Mouse (Mus musculus) MEL (cell line): Measurements from ENCODE around the gene Sorbs1. TPM values are rescaled to one million over a fixed set of nuclear protein-coding genes. Genes with fewer than 3 reads are reported as not detected.

Source experiments
- DNase-seq: peaks from one replicate; pipeline ENCODE4 v3.0.0; 2011; ENCODE audit warnings: low read depth, low spot score
- H3K27ac ChIP-seq: 2 replicates; pipeline ENCODE4 v1.5.1; 2012; ENCODE audit warnings: low read depth, mild to moderate bottlenecking, control low read depth, low read length, moderate library complexity; ENCODE audit not compliant: control insufficient read depth
- H3K27me3 ChIP-seq, 2 experiments: fragments of 150-350 bp in 1 of 2; sonication (generic) in 1 of 2; 2 replicates each; pipeline ENCODE4 v1.6.1; 2012; ENCODE audit warnings: low read length in 2 of 2, mild to moderate bottlenecking in 2 of 2, improper control_type of control experiment in 1 of 2, moderate library complexity in 1 of 2; ENCODE audit not compliant: insufficient read depth in 2 of 2, control insufficient read depth in 1 of 2
- H3K36me3 ChIP-seq, 2 experiments: 2 replicates each; pipeline ENCODE4 v1.6.1; 2012 to 2014; ENCODE audit warnings: low read length in 2 of 2, improper control_type of control experiment in 1 of 2, inconsistent platforms in 1 of 2, mild to moderate bottlenecking in 1 of 2; ENCODE audit not compliant: insufficient read depth in 2 of 2, control insufficient read depth in 1 of 2
- H3K4me1 ChIP-seq, 2 experiments: fragments of 150-350 bp in 1 of 2; sonication (generic) in 1 of 2; 2 replicates each; pipeline ENCODE4 v1.6.1; 2012; ENCODE audit warnings: low read length in 2 of 2, improper control_type of control experiment in 1 of 2, mild to moderate bottlenecking in 1 of 2; ENCODE audit not compliant: insufficient read depth in 2 of 2, control insufficient read depth in 1 of 2
- H3K4me3 ChIP-seq, 2 experiments: fragments of 150-350 bp in 1 of 2; sonication (generic) in 1 of 2; 2 replicates each; pipeline ENCODE4 v1.5.1; 2012; ENCODE audit warnings: low read depth in 2 of 2, low read length in 2 of 2, mild to moderate bottlenecking in 2 of 2, moderate library complexity in 2 of 2, control low read depth in 1 of 2, improper control_type of control experiment in 1 of 2; ENCODE audit not compliant: control insufficient read depth in 1 of 2, insufficient read depth in 1 of 2
- H3K79me2 ChIP-seq: 2 replicates; pipeline ENCODE4 v1.6.1; 2012; ENCODE audit warnings: mild to moderate bottlenecking, low read length, moderate library complexity; ENCODE audit not compliant: control insufficient read depth, poor library complexity, insufficient read depth
- H3K9ac ChIP-seq: 2 replicates; pipeline ENCODE4 v1.6.1; 2012; ENCODE audit warnings: low read depth, mild to moderate bottlenecking, control low read depth, low read length, moderate library complexity; ENCODE audit not compliant: control insufficient read depth, poor library complexity, severe bottlenecking
- H3K9me3 ChIP-seq: fragments of 150-350 bp; sonication (generic); replicated peaks from 2 replicates; pipeline ENCODE4 v1.6.1; 2012; ENCODE audit warnings: mild to moderate bottlenecking, low read length, improper control_type of control experiment, moderate library complexity; ENCODE audit not compliant: insufficient read depth
- BHLHE40 ChIP-seq: IDR thresholded peaks from 2 replicates; pipeline ENCODE4 v1.6.1; 2012; ENCODE audit warnings: low read depth, mild to moderate bottlenecking, inconsistent platforms, low read length, improper control_type of control experiment, borderline replicate concordance
- E2F4 ChIP-seq: IDR thresholded peaks from 2 replicates; pipeline ENCODE4 v1.6.1; 2011; ENCODE audit warnings: low read depth, low read length, improper control_type of control experiment, borderline replicate concordance
- EP300 ChIP-seq, 2 experiments: IDR thresholded peaks; 2 replicates each; pipeline ENCODE4 v1.6.1; 2011; ENCODE audit warnings: improper control_type of control experiment in 2 of 2, low read length in 2 of 2, low read depth in 1 of 2, mild to moderate bottlenecking in 1 of 2
- JUND ChIP-seq: IDR thresholded peaks from 2 replicates; pipeline ENCODE4 v1.6.1; 2011; ENCODE audit warnings: low read depth, mild to moderate bottlenecking, improper control_type of control experiment, low read length
- MYC ChIP-seq: IDR thresholded peaks from 2 replicates; pipeline ENCODE4 v1.6.1; 2011; ENCODE audit warnings: low read depth, mild to moderate bottlenecking, low read length, improper control_type of control experiment, moderate library complexity
- POLR2AphosphoS5 ChIP-seq: IDR thresholded peaks from 2 replicates; pipeline ENCODE4 v1.6.1; 2012; ENCODE audit warnings: low read depth, borderline replicate concordance, mild to moderate bottlenecking, inconsistent platforms, low read length, moderate library complexity, mixed read lengths
- TAL1 ChIP-seq: IDR thresholded peaks from 2 replicates; pipeline ENCODE4 v1.6.1; 2012; ENCODE audit warnings: mild to moderate bottlenecking, inconsistent platforms, low read length, moderate library complexity, mixed read lengths
- TBP ChIP-seq: IDR thresholded peaks from 2 replicates; pipeline ENCODE4 v1.8.0; 2011; ENCODE audit warnings: low read depth, low read length, improper control_type of control experiment
- UBTF ChIP-seq: IDR thresholded peaks from 2 replicates; pipeline ENCODE4 v1.6.1; 2012; ENCODE audit warnings: low read depth, mild to moderate bottlenecking, inconsistent platforms, low read length, improper control_type of control experiment, moderate library complexity, borderline replicate concordance; ENCODE audit not compliant: insufficient read depth
- polyA plus RNA-seq, 2 experiments: library from polyadenylated mRNA; stranded (reverse) in 1 of 2; unstranded in 1 of 2; fragments of >175 nt in 1 of 2; fragments of >200 nt in 1 of 2; gene quantifications; 2 replicates each; pipeline versions ENCODE4 v1.2.1 to v1.2.4; 2012; ENCODE audit warnings: low replicate concordance in 2 of 2, low read depth in 1 of 2; ENCODE audit not compliant: insufficient read length in 2 of 2, insufficient read depth in 1 of 2, missing spikeins in 1 of 2
- total RNA-seq: library from RNA; depleted of rRNA; stranded (reverse); fragments of 300-350 nt; gene quantifications from 2 replicates; pipeline ENCODE4 v1.2.3, GENCODE M21; 2012

Sorbs1 gene
- total and polyA plus RNA-seq, 3 experiments = 1.3 to 5.3 TPM; not detected in 1

- Histone ChIP-seq H3K4me1 (no peaks in the 10 kb centered on the region), H3K27ac (no peak overlapping the region), H3K27me3 (no peaks in the 10 kb centered on the region), H3K4me3 (no peak overlapping the region), H3K9me3 (no peaks in the 10 kb centered on the region), H3K9ac (no peak overlapping the region), H3K36me3 (no peaks in the 10 kb centered on the region), H3K79me2 (no peaks in the 10 kb centered on the region)
- TF ChIP-seq TAL1 = no peak
- no peak for TF ChIP-seq BHLHE40
- DNase-seq = no peak
These were observed 94.3 kb downstream of the Sorbs1 start for GRCm38 (mm10) chr19:40419315-40419714.

- no peak overlapping the region for H3K27ac ChIP-seq
- no peaks in the 10 kb centered on the region for H3K9me3 ChIP-seq
- H3K4me1 ChIP-seq = no peaks in the 10 kb centered on the region
- H3K79me2 ChIP-seq = no peaks in the 10 kb centered on the region
- no peak overlapping the region for H3K9ac ChIP-seq
- DNase-seq = no peak
- TF ChIP-seq TBP = no peak
- no peak for TF ChIP-seq POLR2AphosphoS5
- TF ChIP-seq MYC = no peak
- no peak for TF ChIP-seq E2F4
- TF ChIP-seq JUND = no peak
- no peak for TF ChIP-seq BHLHE40
- no peak for TF ChIP-seq EP300 (IDR thresholded peaks at IDR 0.05; ENCODE audit: low read depth in 1 of 2, low read length in 2 of 2)
- TF ChIP-seq, all 39 proteins: peak for 0
- no peaks in the 10 kb centered on the region for H3K36me3 ChIP-seq
- no peak overlapping the region for H3K4me3 ChIP-seq
- no peaks in the 10 kb centered on the region for H3K27me3 ChIP-seq
These were observed 96.3 kb downstream of the Sorbs1 start for GRCm38 (mm10) chr19:40417155-40417821.

GRCm38 (mm10) chr19:40415725-40416124, 97.9 kb downstream of the Sorbs1 start:
- Histone ChIP-seq H3K27ac (no peak overlapping the region), H3K9ac (no peak overlapping the region), H3K4me3 (no peak overlapping the region), H3K27me3 (no peaks in the 10 kb centered on the region), H3K9me3 (no peaks in the 10 kb centered on the region), H3K36me3 (no peaks in the 10 kb centered on the region), H3K79me2 (no peaks in the 10 kb centered on the region), H3K4me1 (no peaks in the 10 kb centered on the region)
- DNase-seq = peak; percentile 7
- no peak for TF ChIP-seq UBTF
